Mouse (Mus musculus) stomach, postnatal 0 days (tissue): ENCODE results near the gene Plac1.

Experiments
- CTCF ChIP-seq: IDR thresholded peaks from 2 replicates; pipeline ENCODE4 v1.5.1; 2016; ENCODE audit warnings: antibody characterized with exemption, low read depth, mild to moderate bottlenecking, moderate library complexity
- EP300 ChIP-seq: optimal IDR thresholded peaks from 2 replicates; pipeline ENCODE3; 2016; ENCODE audit warnings: antibody characterized with exemption

DNA sequence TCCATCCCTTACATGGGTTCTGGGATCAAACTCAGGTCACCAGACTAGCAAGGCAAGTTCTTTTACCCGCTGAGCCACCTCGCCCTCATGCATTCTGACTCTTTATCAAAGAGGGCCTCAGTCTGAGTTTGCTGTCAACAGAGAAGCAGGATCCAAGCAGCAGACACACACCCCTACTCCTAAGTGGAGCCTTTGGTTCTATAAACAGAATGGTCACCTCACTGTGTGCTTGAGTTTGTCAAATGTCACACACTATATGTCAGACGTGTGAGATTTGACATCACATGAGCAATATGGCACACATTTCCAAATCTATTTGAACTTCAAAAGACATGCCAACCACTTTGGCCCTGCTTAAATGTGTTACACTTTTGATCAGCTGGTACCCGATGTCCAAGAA is 42.2 kb downstream of the Plac1 start:
- TF ChIP-seq CTCF (no peak), EP300 (no peak)
